Mouse (Mus musculus) colon, adult 2 months (tissue): Measurements from ENCODE around the gene Zfp808. TPM values are rescaled to one million over a fixed set of nuclear protein-coding genes. Genes with fewer than 3 reads are reported as not detected.

Source experiments
- polyA plus RNA-seq: library from polyadenylated mRNA; depleted of rRNA; stranded (reverse); fragments of >200 nt; gene quantifications from 2 replicates; pipeline ENCODE4 v1.2.3, GENCODE M21; 2012; rRNA removed

Gene Zfp808
- polyA plus RNA-seq, result 0.10 and 0.25 TPM in 2 replicates

DNA sequence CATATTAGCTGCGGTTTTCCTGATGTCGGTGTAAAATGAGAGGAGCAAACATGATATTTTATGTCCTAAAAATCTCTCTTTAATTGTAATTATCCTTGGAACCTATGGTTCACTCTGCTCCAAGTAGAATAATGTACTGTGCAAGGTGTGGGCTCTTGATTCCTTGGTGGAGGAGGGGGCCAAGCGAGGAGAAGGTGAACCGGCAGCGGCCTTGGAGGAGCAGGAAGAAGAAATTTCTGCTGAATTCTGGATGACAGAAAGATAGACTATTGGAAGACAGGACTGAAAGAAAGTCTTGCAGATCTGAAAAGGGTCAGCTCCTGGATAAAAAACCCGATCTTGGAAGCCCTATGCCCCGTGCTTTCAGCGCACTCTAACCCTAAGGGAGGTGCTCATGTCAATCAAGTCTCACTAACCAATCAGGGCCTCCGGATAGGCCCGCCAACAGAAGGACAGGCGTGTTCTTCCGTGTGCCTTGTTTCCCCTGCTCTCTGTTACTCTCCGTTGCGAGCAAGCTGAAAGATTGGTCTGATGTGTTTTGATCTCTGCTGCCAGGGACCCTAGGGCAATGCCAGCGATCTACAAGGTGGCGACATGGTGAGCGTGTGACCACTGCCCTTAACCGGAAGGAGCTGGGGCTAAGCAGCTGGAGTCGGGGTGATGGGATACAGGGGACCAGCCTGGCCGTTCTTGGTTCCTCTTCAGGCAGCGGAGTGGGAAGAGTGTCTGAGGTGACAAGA, at the start of gene Zfp808:
Gene Zfp808, plus strand, starts transcription at position 455 of the 740 bp plus-strand sequence.

